Mouse (Mus musculus) kidney, postnatal 36 days (tissue): ENCODE measurements around the gene Amz2.

Source experiments
- DNase-seq, 2 experiments: peaks; one replicate each; pipeline ENCODE4 v3.0.0; 2021 to 2022; ENCODE audit warnings: mixed read lengths in 2 of 2

The Amz2 gene

DNA sequence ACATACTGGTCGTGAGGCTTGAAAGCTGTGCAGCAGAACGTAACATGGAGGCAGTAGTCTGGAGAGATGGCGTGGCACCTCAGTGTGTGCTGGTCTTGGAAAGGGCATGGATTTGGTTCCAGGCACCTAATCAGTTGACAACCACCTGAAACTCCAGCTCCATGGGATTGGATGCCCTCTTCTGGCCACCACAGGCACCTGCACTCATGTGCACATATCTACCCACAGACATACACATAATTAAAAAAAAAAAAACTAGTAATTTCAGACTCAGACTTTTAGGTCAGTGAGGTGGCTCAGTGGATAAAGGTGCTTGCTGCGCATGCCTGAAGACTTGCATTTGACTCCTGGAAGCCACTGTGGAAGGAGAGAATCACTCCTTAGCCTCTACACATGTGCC, 3.5 kb upstream of the Amz2 start:
- no peak for DNase-seq

DNA sequence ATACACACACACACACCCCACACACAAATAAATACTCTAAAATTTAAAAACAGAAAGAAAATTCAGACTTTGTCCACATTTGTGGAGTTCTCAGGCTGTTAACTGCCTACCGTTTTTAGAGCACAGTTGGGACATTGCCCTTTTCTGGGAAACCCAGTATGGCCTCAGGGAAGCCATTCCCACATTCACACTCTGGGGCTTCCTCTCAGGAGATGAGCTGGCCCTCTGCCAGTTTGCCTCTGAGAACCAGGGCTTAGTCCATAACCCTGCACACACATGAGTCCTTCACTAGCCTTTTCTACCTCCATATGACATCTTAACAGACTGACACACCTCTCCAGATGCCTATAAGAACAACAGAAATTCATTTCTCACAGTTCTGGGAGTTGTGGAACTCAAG, 2.5 kb upstream of the Amz2 start:
- DNase-seq = peak in 1 of 2 experiments; percentile 53

DNA sequence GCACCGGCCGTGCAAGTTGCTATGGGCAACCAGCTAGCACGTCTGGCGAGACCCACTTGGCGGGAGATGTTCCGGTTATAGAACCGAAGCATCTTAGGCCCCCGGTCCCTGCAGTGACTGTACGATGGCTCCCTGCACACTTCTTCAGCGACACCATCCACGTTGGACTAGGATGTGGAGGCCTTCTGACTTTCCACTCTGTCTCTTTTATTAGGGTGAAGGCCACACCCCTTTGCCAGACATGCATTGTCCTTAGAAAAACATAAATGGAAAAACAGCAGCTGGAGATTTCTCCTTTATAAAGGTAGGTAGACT, 483 bp downstream of the Amz2 start:
- no peak for DNase-seq

GRCm38 (mm10) chr11:109427353-109427752, 1.6 kb downstream of the Amz2 start:
- DNase-seq = no peak

- DNase-seq = no peak
These were observed 8.6 kb downstream of the Amz2 start for GRCm38 (mm10) chr11:109434233-109434798.

DNA sequence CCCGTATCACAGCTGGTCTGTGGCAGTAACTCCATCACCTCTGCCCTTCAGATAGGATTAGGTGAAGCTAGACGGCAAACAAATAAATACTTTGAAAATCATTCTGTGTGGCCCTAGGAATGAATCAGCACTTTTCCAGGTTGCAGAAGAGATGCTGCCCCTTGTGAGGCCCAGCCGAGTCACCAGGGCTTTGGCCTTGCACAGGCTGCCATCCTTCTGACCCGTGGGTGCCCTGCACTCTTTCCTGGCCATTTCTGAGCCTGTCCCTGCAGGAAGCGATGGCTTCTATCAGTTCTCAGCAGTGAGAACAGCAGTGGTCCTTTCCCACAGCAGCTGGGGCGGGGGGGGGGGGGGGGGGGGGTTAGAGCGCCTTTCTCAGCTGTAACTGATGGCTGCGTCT, 11.1 kb downstream of the Amz2 start:
- no peak for DNase-seq

GRCm38 (mm10) chr11:109439209-109439608, 13.5 kb downstream of the Amz2 start:
- no peak for DNase-seq

DNA sequence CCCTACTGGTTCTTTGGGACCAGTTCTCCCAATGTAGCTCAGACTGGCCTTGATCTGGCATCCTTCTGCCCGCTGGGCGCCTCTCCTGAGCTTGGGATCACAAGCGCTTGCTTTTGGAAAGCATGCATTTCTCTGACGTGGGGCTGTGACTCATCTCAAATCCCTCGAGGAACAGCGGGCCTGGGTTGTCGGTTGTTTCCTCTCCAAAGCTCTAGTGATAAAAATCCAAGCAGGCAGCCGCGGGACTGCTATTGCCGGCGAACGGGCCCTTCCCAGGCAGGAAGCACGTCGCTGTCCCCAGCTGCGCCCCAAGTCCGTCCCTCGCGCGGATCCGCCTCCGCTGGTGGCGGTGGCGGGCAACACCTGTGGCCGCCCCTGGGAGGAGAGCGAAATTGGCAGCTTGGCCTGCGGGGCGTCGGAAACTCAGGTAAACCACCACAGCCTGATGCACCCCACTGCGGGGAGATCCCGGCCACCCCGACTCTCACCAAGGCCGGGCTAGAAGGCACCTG, 14.1 kb downstream of the Amz2 start:
- DNase-seq = peak; percentile 82 to 87

DNA sequence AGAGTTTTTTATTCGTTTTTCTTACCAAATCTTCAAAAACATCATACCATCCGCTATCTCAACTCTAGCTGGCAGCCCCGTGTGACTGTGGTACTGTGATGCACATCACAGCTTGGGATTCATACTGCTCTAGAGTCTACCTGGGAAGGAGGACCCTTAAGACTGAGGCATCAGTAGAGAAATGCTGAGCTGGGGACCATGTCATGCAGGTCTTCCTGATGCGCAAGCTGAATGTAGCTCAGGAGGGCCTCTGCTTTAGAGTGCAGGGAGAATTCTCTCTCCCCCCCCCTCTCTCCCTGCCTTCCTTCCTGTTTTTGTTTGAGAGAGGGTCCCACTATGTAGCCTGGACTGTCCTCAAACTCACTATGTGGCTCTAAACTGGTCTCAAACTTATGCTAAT, 14.9 kb downstream of the Amz2 start:
- no peak for DNase-seq

DNA sequence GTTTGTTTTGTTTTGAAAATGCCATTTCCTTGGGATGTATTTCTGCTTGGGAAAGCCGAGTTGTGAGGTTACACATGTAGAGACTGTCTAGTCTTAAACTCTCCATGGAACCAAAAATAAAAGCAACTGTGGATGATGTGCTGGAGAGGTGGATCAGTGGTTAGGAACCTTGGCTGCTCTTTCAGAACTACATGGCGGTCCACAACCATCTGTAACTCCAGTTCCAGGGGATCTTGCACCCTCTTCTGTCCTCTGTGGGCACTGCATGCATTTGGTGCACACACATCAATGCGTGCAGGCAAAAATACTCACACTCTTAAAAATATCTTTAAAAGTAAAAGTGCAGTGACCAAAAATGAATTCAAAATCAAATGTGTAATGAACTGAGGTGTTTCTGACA, 15.4 kb downstream of the Amz2 start:
- peak in 1 of 2 experiments; percentile 74 for DNase-seq

GRCm38 (mm10) chr11:109442166-109442730, 16.5 kb downstream of the Amz2 start:
- DNase-seq = no peak

GRCm38 (mm10) chr11:109443468-109444263, 17.9 kb downstream of the Amz2 start:
- DNase-seq = no peak

- DNase-seq = peak in 1 of 2 experiments; percentile 55
These were observed 18.9 kb downstream of the Amz2 start for GRCm38 (mm10) chr11:109444600-109444999.

GRCm38 (mm10) chr11:109445438-109446035, 19.8 kb downstream of the Amz2 start:
- peak; percentile 19 to 45 for DNase-seq

GRCm38 (mm10) chr11:109451169-109451568, 25.4 kb downstream of the Amz2 start:
- no peak for DNase-seq

DNA sequence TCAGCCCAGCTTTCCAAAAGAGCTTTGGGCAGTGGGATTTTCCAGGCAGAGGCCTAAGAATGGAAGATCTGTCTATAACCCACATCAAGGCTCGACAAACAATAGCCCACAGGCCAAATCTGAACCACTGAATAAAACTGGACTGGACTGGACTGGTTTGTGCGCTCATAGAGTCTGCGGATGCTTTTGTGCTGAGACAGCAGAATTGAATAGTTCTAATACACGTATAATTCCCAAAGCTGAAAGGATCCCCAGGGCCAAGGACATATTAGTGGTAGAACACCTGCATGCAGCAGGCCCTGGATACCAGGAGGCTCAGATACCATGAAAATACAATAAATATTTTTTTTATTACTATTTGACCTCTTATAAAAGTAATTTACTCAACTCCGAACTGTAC, 30.5 kb downstream of the Amz2 start:
- DNase-seq = no peak

DNA sequence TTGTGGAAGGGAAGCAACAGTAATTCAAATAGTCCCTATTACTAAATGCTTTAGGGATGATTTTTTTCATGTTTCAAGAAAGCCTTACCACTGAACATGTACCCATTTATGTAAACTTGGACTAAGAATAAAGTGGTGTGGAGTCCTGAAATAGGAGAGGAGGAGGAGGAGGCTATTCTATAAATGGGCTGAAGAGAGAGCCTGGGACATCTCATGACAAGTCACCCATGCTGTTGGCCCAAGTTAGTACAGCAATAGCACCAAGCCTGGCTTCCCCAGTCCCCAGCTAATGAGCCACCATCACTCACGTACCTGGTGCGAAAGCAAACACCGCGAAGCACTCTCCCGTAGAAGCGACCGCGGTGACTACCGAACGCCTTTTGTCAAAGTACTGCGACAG, 32.4 kb downstream of the Amz2 start:
- DNase-seq = no peak

DNA sequence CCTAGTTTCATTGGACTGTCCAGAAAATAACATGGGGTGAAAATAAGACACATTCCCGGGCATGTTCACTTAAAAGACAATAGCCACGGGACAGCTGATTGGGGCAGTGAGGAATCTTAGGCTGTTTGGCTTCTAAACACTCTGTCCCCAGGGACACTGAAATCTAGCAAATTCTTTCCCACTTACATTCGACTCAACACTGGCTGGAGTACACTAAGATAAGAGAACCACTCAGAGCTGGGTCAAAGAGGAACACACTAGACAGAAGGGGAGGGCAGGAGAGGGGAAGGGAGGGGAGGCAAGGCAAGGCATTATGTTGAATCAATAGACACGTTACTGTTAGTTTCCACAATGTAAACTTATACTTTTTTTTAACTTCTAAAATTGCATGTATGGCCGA, 34.8 kb downstream of the Amz2 start:
- DNase-seq = no peak

DNA sequence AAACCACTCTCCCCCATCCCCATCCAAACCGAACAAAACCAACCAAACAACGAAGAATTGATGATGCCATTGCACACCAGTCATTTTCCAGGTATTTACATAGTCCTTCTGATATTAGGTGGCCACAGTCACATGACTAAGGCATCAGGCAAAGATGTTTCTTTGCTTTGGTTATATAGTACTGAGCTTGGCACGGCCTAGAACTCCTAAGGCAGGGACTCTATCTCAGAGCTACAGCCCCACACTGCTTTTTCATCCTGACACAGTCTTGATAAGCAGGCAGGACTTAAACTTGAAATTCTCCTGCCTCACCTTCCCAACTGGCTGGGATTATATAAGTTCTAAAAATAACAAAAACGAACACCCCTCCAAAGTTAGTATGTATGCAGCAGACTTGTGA, 39.3 kb downstream of the Amz2 start:
- no peak for DNase-seq

GRCm38 (mm10) chr11:109466987-109467386, 41.2 kb downstream of the Amz2 start:
- no peak for DNase-seq

DNA sequence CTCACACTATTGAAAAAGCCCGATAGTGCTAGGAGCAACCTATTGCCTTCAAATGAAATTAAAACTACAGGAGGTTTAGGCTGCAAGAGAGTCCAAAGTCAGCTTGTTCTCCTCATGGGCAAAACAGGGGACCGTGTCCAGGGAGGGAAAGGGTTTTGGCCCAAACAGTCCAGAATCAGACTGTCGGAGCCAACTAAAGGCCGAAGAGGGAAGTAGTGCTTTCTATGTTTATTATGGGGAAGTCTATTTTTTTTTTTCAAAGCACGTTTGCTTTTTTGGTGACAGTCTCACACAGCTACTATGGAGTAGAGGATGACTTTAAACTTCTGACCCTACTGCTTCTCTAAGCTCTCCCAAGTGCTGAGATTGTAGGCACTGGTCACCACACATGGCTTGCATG, 42.4 kb downstream of the Amz2 start:
- no peak for DNase-seq

DNA sequence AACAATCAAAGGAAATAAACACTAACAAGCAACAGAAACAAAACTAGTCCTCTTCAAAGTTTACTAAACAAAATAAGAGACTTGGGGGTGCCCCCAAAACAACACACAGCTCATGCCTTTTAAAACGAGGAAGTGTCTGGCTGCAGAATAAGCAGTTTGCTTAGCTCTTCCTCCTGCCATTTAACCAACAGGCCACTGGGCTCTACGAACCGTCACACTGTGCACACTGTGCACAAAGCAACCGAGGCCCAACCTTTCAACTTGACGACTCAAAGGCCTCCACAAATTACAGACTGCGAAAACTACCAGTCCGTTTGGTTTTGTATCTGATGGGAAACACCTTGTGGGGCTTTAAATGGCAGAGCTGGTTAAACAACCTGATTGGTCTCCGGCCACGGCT, 44.4 kb downstream of the Amz2 start:
- no peak for DNase-seq

- peak; percentile 50 to 65 for DNase-seq
These were observed 45.4 kb downstream of the Amz2 start for GRCm38 (mm10) chr11:109470921-109471861.
